Mouse (Mus musculus) CH12.LX (cell line): ENCODE results near the gene Plcb1. TPM values are rescaled to one million over a fixed set of nuclear protein-coding genes. Genes with fewer than 3 reads are reported as not detected.

Source experiments
- DNase-seq: peaks from one replicate; pipeline ENCODE4 v3.0.0-alpha.2; 2013; ENCODE audit errors: extremely low read depth
- H3K27ac ChIP-seq: 2 replicates; pipeline ENCODE4 v1.5.1; 2012; ENCODE audit warnings: low read depth, mild to moderate bottlenecking, control low read depth, moderate library complexity; ENCODE audit not compliant: insufficient read depth
- H3K27me3 ChIP-seq: replicated peaks from 2 replicates; pipeline ENCODE3; 2012; ENCODE audit warnings: inconsistent platforms
- H3K36me3 ChIP-seq, 2 experiments: replicated peaks in 1 of 2; 2 replicates each; pipeline versions ENCODE3 to v1.6.1; 2012; ENCODE audit warnings: inconsistent platforms in 1 of 2, low read length in 1 of 2, mild to moderate bottlenecking in 1 of 2, mixed read lengths in 1 of 2, moderate library complexity in 1 of 2; ENCODE audit not compliant: control insufficient read depth in 1 of 2, insufficient read depth in 1 of 2
- H3K4me1 ChIP-seq, 2 experiments: 2 replicates each; pipeline ENCODE4 v1.6.1; 2012; ENCODE audit warnings: inconsistent platforms in 1 of 2, moderate library complexity in 1 of 2; ENCODE audit not compliant: insufficient read depth in 2 of 2, control insufficient read depth in 1 of 2
- H3K4me2 ChIP-seq: 2 replicates; pipeline ENCODE4 v1.6.1; 2012; ENCODE audit warnings: low read depth, mild to moderate bottlenecking, control low read depth; ENCODE audit not compliant: poor library complexity, insufficient read depth, severe bottlenecking
- H3K4me3 ChIP-seq, 3 experiments: fragments of 150-350 bp in 1 of 3; sonication (generic) in 1 of 3; replicated peaks in 1 of 3; 2 replicates each; pipeline versions ENCODE3 to v1.5.1; 2011 to 2012; ENCODE audit warnings: low read depth in 2 of 3, low read length in 2 of 3, mild to moderate bottlenecking in 2 of 3, moderate library complexity in 2 of 3, control low read depth in 1 of 3, improper control_type of control experiment in 1 of 3, inconsistent platforms in 1 of 3, mixed read lengths in 1 of 3; ENCODE audit not compliant: poor library complexity in 1 of 3
- H3K79me2 ChIP-seq: replicated peaks from 2 replicates; pipeline ENCODE4 v1.6.1; 2012; ENCODE audit warnings: mild to moderate bottlenecking, moderate library complexity; ENCODE audit not compliant: control insufficient read depth, poor library complexity, insufficient read depth, severe bottlenecking; ENCODE audit errors: extremely low read depth
- H3K9ac ChIP-seq: 2 replicates; pipeline ENCODE4 v1.6.1; 2012; ENCODE audit warnings: low read depth, mild to moderate bottlenecking, control low read depth, moderate library complexity; ENCODE audit not compliant: insufficient read depth
- H3K9me3 ChIP-seq: replicated peaks from 2 replicates; pipeline ENCODE3; 2012; ENCODE audit warnings: low read length, inconsistent platforms, mixed read lengths
- CHD2 ChIP-seq: IDR thresholded peaks from 2 replicates; pipeline ENCODE4 v1.6.1; 2011; ENCODE audit warnings: low read length, improper control_type of control experiment
- CTCF ChIP-seq, 2 experiments: IDR thresholded peaks in 1 of 2; conservative IDR thresholded peaks in 1 of 2; 2 replicates each; pipeline ENCODE4 v1.5.1; 2011 to 2012; ENCODE audit warnings: low read depth in 2 of 2, low read length in 2 of 2, improper control_type of control experiment in 1 of 2, inconsistent platforms in 1 of 2, mild to moderate bottlenecking in 1 of 2, moderate library complexity in 1 of 2
- E2F4 ChIP-seq: IDR thresholded peaks from 2 replicates; pipeline ENCODE4 v1.6.1; 2011; ENCODE audit warnings: low read depth, low read length, improper control_type of control experiment; ENCODE audit not compliant: insufficient replicate concordance
- ELF1 ChIP-seq: IDR thresholded peaks from 2 replicates; pipeline ENCODE4 v1.6.1; 2014; ENCODE audit warnings: low read depth, mild to moderate bottlenecking, inconsistent platforms, low read length, improper control_type of control experiment
- ETS1 ChIP-seq: conservative IDR thresholded peaks from 2 replicates; pipeline ENCODE4 v1.6.1; 2012; ENCODE audit warnings: low read depth, mild to moderate bottlenecking, inconsistent platforms, low read length, improper control_type of control experiment, moderate library complexity
- GABPA ChIP-seq: IDR thresholded peaks from 2 replicates; pipeline ENCODE4 v1.6.1; 2012; ENCODE audit warnings: low read depth, low read length, improper control_type of control experiment, inconsistent platforms; ENCODE audit not compliant: insufficient replicate concordance
- IRF4 ChIP-seq: IDR thresholded peaks from 2 replicates; pipeline ENCODE4 v1.6.1; 2014; ENCODE audit warnings: low read depth, mild to moderate bottlenecking, inconsistent platforms, low read length, improper control_type of control experiment
- KAT2A ChIP-seq: IDR thresholded peaks from 2 replicates; pipeline ENCODE4 v1.6.1; 2012; ENCODE audit warnings: low read length, improper control_type of control experiment, inconsistent platforms; ENCODE audit not compliant: insufficient replicate concordance
- MAFK ChIP-seq: IDR thresholded peaks from 2 replicates; pipeline ENCODE4 v1.6.1; 2011; ENCODE audit warnings: low read length, improper control_type of control experiment; ENCODE audit not compliant: insufficient replicate concordance
- MAX ChIP-seq: IDR thresholded peaks from 2 replicates; pipeline ENCODE4 v1.6.1; 2011; ENCODE audit warnings: low read length, improper control_type of control experiment
- MAZ ChIP-seq: IDR thresholded peaks from 2 replicates; pipeline ENCODE4 v1.6.1; 2012; ENCODE audit warnings: low read depth, mild to moderate bottlenecking, inconsistent platforms, low read length, improper control_type of control experiment, moderate library complexity
- MEF2A ChIP-seq: IDR thresholded peaks from 2 replicates; pipeline ENCODE4 v1.6.1; 2014; ENCODE audit warnings: low read depth, mild to moderate bottlenecking, inconsistent platforms, low read length, improper control_type of control experiment, borderline replicate concordance
- NELFE ChIP-seq: IDR thresholded peaks from 2 replicates; pipeline ENCODE4 v1.6.1; 2011; ENCODE audit warnings: low read depth, low read length, improper control_type of control experiment
- PAX5 ChIP-seq: IDR thresholded peaks from 2 replicates; pipeline ENCODE4 v1.6.1; 2012; ENCODE audit warnings: low read length, inconsistent platforms, mixed read lengths
- POLR2A ChIP-seq: IDR thresholded peaks from 2 replicates; pipeline ENCODE4 v1.6.1; 2011; ENCODE audit warnings: low read depth, mild to moderate bottlenecking, improper control_type of control experiment, low read length
- POLR2AphosphoS2 ChIP-seq: IDR thresholded peaks from 2 replicates; pipeline ENCODE4 v1.6.1; 2011; ENCODE audit warnings: low read depth, low read length, improper control_type of control experiment
- RAD21 ChIP-seq: IDR thresholded peaks from 2 replicates; pipeline ENCODE4 v1.6.1; 2011; ENCODE audit warnings: low read depth, mild to moderate bottlenecking, low read length, improper control_type of control experiment, moderate library complexity
- RCOR1 ChIP-seq: conservative IDR thresholded peaks from 2 replicates; pipeline ENCODE4 v1.6.1; 2012; ENCODE audit warnings: low read depth, mild to moderate bottlenecking, inconsistent platforms, low read length, improper control_type of control experiment
- SMC3 ChIP-seq: IDR thresholded peaks from 2 replicates; pipeline ENCODE4 v1.6.1; 2011; ENCODE audit warnings: low read depth, low read length, improper control_type of control experiment
- TCF12 ChIP-seq: IDR thresholded peaks from 2 replicates; pipeline ENCODE4 v1.6.1; 2014; ENCODE audit warnings: low read depth, mild to moderate bottlenecking, inconsistent platforms, low read length, improper control_type of control experiment
- UBTF ChIP-seq: IDR thresholded peaks from 2 replicates; pipeline ENCODE4 v1.6.1; 2012; ENCODE audit warnings: low read depth, mild to moderate bottlenecking, inconsistent platforms, low read length, improper control_type of control experiment, moderate library complexity
- USF1 ChIP-seq: IDR thresholded peaks from 2 replicates; pipeline ENCODE4 v1.6.1; 2014; ENCODE audit warnings: low read depth, mild to moderate bottlenecking, inconsistent platforms, low read length, improper control_type of control experiment
- USF2 ChIP-seq: conservative IDR thresholded peaks from 2 replicates; pipeline ENCODE4 v1.6.1; 2011; ENCODE audit warnings: low read depth, low read length, improper control_type of control experiment
- ZC3H11A ChIP-seq: IDR thresholded peaks from 2 replicates; pipeline ENCODE4 v1.6.1; 2012; ENCODE audit warnings: low read depth, mild to moderate bottlenecking, inconsistent platforms, low read length, improper control_type of control experiment
- ZMIZ1 ChIP-seq: IDR thresholded peaks from 2 replicates; pipeline ENCODE4 v1.6.1; 2012; ENCODE audit warnings: low read depth, mild to moderate bottlenecking, inconsistent platforms, low read length, improper control_type of control experiment
- ZNF384 ChIP-seq: IDR thresholded peaks from 2 replicates; pipeline ENCODE4 v1.6.1; 2012; ENCODE audit warnings: low read depth, low read length, improper control_type of control experiment, inconsistent platforms
- dilution Hi-C: fragments of 300-500 bp; cut with MboI; formaldehyde crosslinking; loops from 2 replicates; pipeline ENCODE4 v1.14.3; 2020; ENCODE audit warnings: low sequenced_read_pairs; ENCODE audit not compliant: extremely low pct_unique_long_range_greater_than_20kb, extremely low pct_ligation_motif_present
- in situ Hi-C: fragments of 300-500 bp; cut with MboI; formaldehyde crosslinking; loops from 3 replicates; pipeline ENCODE4 v1.14.3; 2019; ENCODE audit warnings: low sequenced_read_pairs, low pct_ligation_motif_present, low pct_unique_long_range_greater_than_20kb, mixed read lengths
- polyA plus RNA-seq: library from polyadenylated mRNA; unstranded; fragments of >175 nt; gene quantifications from 2 replicates; pipeline ENCODE4 v1.2.1, GENCODE M21; 2012; ENCODE audit warnings: low read depth; ENCODE audit not compliant: insufficient read length
- total RNA-seq, 2 experiments: library from RNA; depleted of rRNA; stranded (reverse); fragments of 300-350 nt in 1 of 2; fragments of >200 nt in 1 of 2; gene quantifications; 2 replicates each; pipeline ENCODE4 v1.2.3; 2012 to 2014

Gene Plcb1
- total and polyA plus RNA-seq, 3 experiments, result not detected

GRCm38 (mm10) chr2:135394698-135395097 lies 608.8 kb downstream of the Plcb1 start:
- Histone ChIP-seq H3K9me3 (peaks cover 53% of the 10 kb centered on the region), H3K79me2 (no peaks in the 10 kb centered on the region)
- dilution Hi-C loops, result no loop called here

DNA sequence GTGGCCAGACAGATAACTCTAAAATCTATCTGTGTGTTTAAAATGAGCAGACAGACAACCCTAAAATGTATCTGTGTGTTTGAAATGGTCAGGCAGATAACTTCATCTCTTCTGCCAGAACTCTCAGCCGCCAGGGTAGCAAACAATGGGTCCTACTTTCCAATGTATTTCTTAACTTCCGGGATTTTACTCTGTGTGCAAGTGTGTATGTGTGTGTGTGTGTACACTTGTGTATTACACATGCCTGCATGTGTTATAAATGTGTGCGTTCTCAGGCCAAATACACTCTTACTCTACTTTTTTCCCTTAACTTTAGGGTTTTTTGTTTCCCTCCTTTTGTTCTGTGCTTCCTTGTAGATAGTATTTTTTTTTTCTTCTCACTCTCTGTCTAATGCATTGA lies 610.5 kb downstream of the Plcb1 start:
- Histone ChIP-seq H3K36me3 (no peaks in the 10 kb centered on the region), H3K9me3 (peaks cover 54% of the 10 kb centered on the region)
- no peak for DNase-seq
- in situ Hi-C loops, result no loop called here
- TF ChIP-seq MEF2A (no peak), ZNF384 (no peak), E2F4 (no peak), MAFK (no peak)
- TF ChIP-seq, all 38 proteins: peak for 0
- Histone ChIP-seq H3K27me3 (no peaks in the 10 kb centered on the region), H3K4me3 (no peak overlapping the region), H3K9ac (no peak overlapping the region), H3K79me2 (no peaks in the 10 kb centered on the region), H3K4me2 (no peak overlapping the region), H3K27ac (no peak overlapping the region), H3K4me1 (no peaks in the 10 kb centered on the region)
- dilution Hi-C loops, result no loop called here

More at GRCm38 (mm10) chr2:135394698-135395097, 608.8 kb downstream of the Plcb1 start:
- Histone ChIP-seq H3K36me3 (no peaks in the 10 kb centered on the region), H3K4me1 (no peaks in the 10 kb centered on the region), H3K4me2 (no peak overlapping the region), H3K4me3 (no peak overlapping the region), H3K9ac (no peak overlapping the region), H3K27ac (no peak overlapping the region), H3K27me3 (no peaks in the 10 kb centered on the region)
- in situ Hi-C loops, result no loop called here
- no peak for DNase-seq
- TF ChIP-seq POLR2AphosphoS2 (no peak), ETS1 (no peak), MAFK (no peak), ZNF384 (no peak), ELF1 (no peak), NELFE (no peak), MAX (no peak), GABPA (no peak), RAD21 (no peak), USF1 (no peak), CTCF (conservative IDR thresholded peaks at IDR 0.05 in 1 of 2, IDR thresholded peaks at IDR 0.05 in 1 of 2; ENCODE audit: low read depth in 2 of 2, low read length in 2 of 2) (no peak), SMC3 (no peak), USF2 (no peak), TCF12 (no peak)

GRCm38 (mm10) chr2:135397970-135398369 lies 612.1 kb downstream of the Plcb1 start:
- Histone ChIP-seq H3K4me1 (no peaks in the 10 kb centered on the region), H3K27ac (no peak overlapping the region), H3K4me3 (no peak overlapping the region), H3K9ac (no peak overlapping the region), H3K79me2 (no peaks in the 10 kb centered on the region), H3K4me2 (no peak overlapping the region), H3K36me3 (no peaks in the 10 kb centered on the region), H3K27me3 (no peaks in the 10 kb centered on the region), H3K9me3 (peaks cover 53% of the 10 kb centered on the region)
- no peak for DNase-seq
- in situ Hi-C loops (no loop called here), dilution Hi-C loops (no loop called here)
- TF ChIP-seq MAX (no peak), ZNF384 (no peak), UBTF (no peak), PAX5 (no peak), POLR2AphosphoS2 (no peak), IRF4 (no peak), ELF1 (no peak), CHD2 (no peak), MEF2A (no peak), ZMIZ1 (no peak), RCOR1 (no peak), USF2 (no peak), CTCF (conservative IDR thresholded peaks at IDR 0.05 in 1 of 2, IDR thresholded peaks at IDR 0.05 in 1 of 2; ENCODE audit: low read depth in 2 of 2, low read length in 2 of 2) (no peak), GABPA (no peak), ZC3H11A (no peak), MAZ (no peak), POLR2A (no peak), KAT2A (no peak)
